In genomic region chr5:121601547-121602299, GRCm38 (mm10) we compare ENCODE assay signal across 8 mouse cellular contexts. TPM values are rescaled to one million over a fixed set of nuclear protein-coding genes. Genes with fewer than 3 reads are reported as not detected.
DNase-seq lines count a peak whose midpoint lies in the region; ATAC-seq and TF ChIP-seq lines count a peak whose summit lies in the region.

No protein-coding gene starts in this region.

- no peak overlapping the region for H3K4me3 ChIP-seq in hindbrain, embryonic 11.5 days (ENCODE audit: low read depth, low read length)
- no peak overlapping the region for H3K4me3 ChIP-seq in hindbrain, embryonic 13.5 days
- H3K4me3 ChIP-seq in intestine, postnatal 0 days (ENCODE audit: low read depth, low read length): no peak overlapping the region
- H3K4me3 ChIP-seq in stomach, embryonic 14.5 days (ENCODE audit: low read depth, low read length): no peak overlapping the region

- H3K4me2 ChIP-seq in hindbrain, embryonic 11.5 days (replicated peaks; ENCODE audit: low read depth, low read length): no peak overlapping the region
- no peak overlapping the region for H3K4me2 ChIP-seq in hindbrain, embryonic 13.5 days
- peak overlapping the region; percentile 41; the same call in 1 of the 2 replicates for H3K4me2 ChIP-seq in intestine, postnatal 0 days (replicated peaks; ENCODE audit: low read depth)
- no peak overlapping the region for H3K4me2 ChIP-seq in stomach, embryonic 14.5 days (replicated peaks; ENCODE audit: low read depth, low read length)

- no peak for ATAC-seq in hindbrain, embryonic 11.5 days (ENCODE audit: low FRiP score)
- no peak for ATAC-seq in hindbrain, embryonic 13.5 days (ENCODE audit: low FRiP score)
- ATAC-seq in intestine, postnatal 0 days: 0 out of 2 replicates have a peak, but pooled peaks have one; percentile 30
- ATAC-seq in stomach, embryonic 14.5 days (ENCODE audit: insufficient number of reproducible peaks, insufficient read depth, low FRiP score, low read depth): peak; percentile 70; the same call in 1 of the 2 replicates

- H3K9me3 ChIP-seq in hindbrain, embryonic 11.5 days (ENCODE audit: control insufficient read depth, low read length): no peaks in the 10 kb centered on the region
- no peaks in the 10 kb centered on the region for H3K9me3 ChIP-seq in hindbrain, embryonic 13.5 days
- H3K9me3 ChIP-seq in intestine, postnatal 0 days (ENCODE audit: control insufficient read depth): no peaks in the 10 kb centered on the region
- H3K9me3 ChIP-seq in stomach, embryonic 14.5 days (ENCODE audit: control insufficient read depth, low read depth, low read length): no peaks in the 10 kb centered on the region

- H3K4me1 ChIP-seq in hindbrain, embryonic 11.5 days (replicated peaks; ENCODE audit: control insufficient read depth, insufficient read depth, low read length): no peaks in the 10 kb centered on the region
- 0 out of 2 replicates have a peak, but pooled peaks cover 4% of the 10 kb centered on the region for H3K4me1 ChIP-seq in hindbrain, embryonic 13.5 days (replicated peaks)
- no peaks in the 10 kb centered on the region; the same call in 1 of the 2 replicates for H3K4me1 ChIP-seq in intestine, postnatal 0 days (replicated peaks; ENCODE audit: control insufficient read depth, insufficient read depth, low read length)
- no peaks in the 10 kb centered on the region for H3K4me1 ChIP-seq in stomach, embryonic 14.5 days (ENCODE audit: control insufficient read depth, insufficient read depth, low read length)

- H3K36me3 ChIP-seq in hindbrain, embryonic 11.5 days (ENCODE audit: control insufficient read depth, insufficient read depth, low read length): no peaks in the 10 kb centered on the region
- no peaks in the 10 kb centered on the region for H3K36me3 ChIP-seq in hindbrain, embryonic 13.5 days
- H3K36me3 ChIP-seq in intestine, postnatal 0 days (ENCODE audit: control insufficient read depth, insufficient read depth): no peaks in the 10 kb centered on the region
- H3K36me3 ChIP-seq in stomach, embryonic 14.5 days (ENCODE audit: control insufficient read depth, insufficient read depth, low read length): no peaks in the 10 kb centered on the region

- peak; percentile 90 for DNase-seq in hindbrain, embryonic 11.5 days (ENCODE audit: low spot score)
- peak; percentile 86 to 93 for DNase-seq in cerebellum, postnatal 25 days
- DNase-seq in gastrocnemius, postnatal 14 days: peak; percentile 93
- peak; percentile 89 for DNase-seq in left cerebral cortex, postnatal 4 days
- DNase-seq in naive thymus-derived CD4-positive, alpha-beta T cell, adult 2 months (ENCODE audit: low read depth): peak; percentile 90

- H3K27me3 ChIP-seq in hindbrain, embryonic 11.5 days (ENCODE audit: control insufficient read depth, insufficient read depth, low read length): no peaks in the 10 kb centered on the region
- no peaks in the 10 kb centered on the region for H3K27me3 ChIP-seq in hindbrain, embryonic 13.5 days
- H3K27me3 ChIP-seq in intestine, postnatal 0 days (replicated peaks; ENCODE audit: control insufficient read depth, insufficient read depth, low read length): no peaks in the 10 kb centered on the region
- H3K27me3 ChIP-seq in stomach, embryonic 14.5 days (ENCODE audit: control insufficient read depth, insufficient read depth, low read length): no peaks in the 10 kb centered on the region

- WGBS in hindbrain, embryonic 11.5 days: 29% methylated on average over 9 of the region's 9 CpGs
- 35% methylated on average over 9 of the region's 9 CpGs for WGBS in hindbrain, embryonic 13.5 days
- WGBS in intestine, postnatal 0 days: 30% methylated on average over 9 of the region's 9 CpGs
- WGBS in stomach, embryonic 14.5 days: 25% methylated on average over 9 of the region's 9 CpGs

- intact Hi-C loops in gastrocnemius, postnatal 14 days (cut with DNase I; ENCODE audit: low total_unique reads): loop anchor here (5.0 kb wide), 1 partner anchor 34 kb away; no protein-coding TSS in a partner anchor
- intact Hi-C loops in left cerebral cortex, postnatal 4 days (cut with DNase I): loop anchor here (5.0 kb wide), 1 partner anchor 39 kb away; no protein-coding TSS in a partner anchor

- no peak overlapping the region for H3K27ac ChIP-seq in hindbrain, embryonic 11.5 days (ENCODE audit: low read depth, low read length)
- H3K27ac ChIP-seq in hindbrain, embryonic 13.5 days: no peak overlapping the region
- H3K27ac ChIP-seq in intestine, postnatal 0 days (ENCODE audit: low read depth, low read length): no peak overlapping the region
- no peak overlapping the region for H3K27ac ChIP-seq in stomach, embryonic 14.5 days (ENCODE audit: low read length)

- peak; percentile 99 for TF ChIP-seq CTCF in intestine, postnatal 0 days (IDR thresholded peaks at IDR 0.05; ENCODE audit: low read depth)

- H3K9ac ChIP-seq in hindbrain, embryonic 11.5 days (ENCODE audit: low read depth, low read length): 0 out of 2 replicates have a peak overlapping the region, but pooled peaks have one; percentile 23
- H3K9ac ChIP-seq in hindbrain, embryonic 13.5 days: no peak overlapping the region
- H3K9ac ChIP-seq in intestine, postnatal 0 days (ENCODE audit: low read depth, low read length): no peak overlapping the region
- H3K9ac ChIP-seq in stomach, embryonic 14.5 days (replicated peaks; ENCODE audit: low read depth, low read length): no peak overlapping the region

RNA-seq across cellular contexts. Expression of gene Aldh2, which starts 8.1 kb away (rescaled TPM):
- 36.0 and 63.3 TPM in 2 replicates for polyA plus RNA-seq in hindbrain, embryonic 11.5 days (2014; fragmentation: Nextera tagmentation; extraction: Ambion mirVana)
- 104 and 109 TPM in 2 replicates for polyA plus RNA-seq in hindbrain, embryonic 13.5 days (2015; fragmentation: Nextera tagmentation; extraction: Ambion mirVana)
- total RNA-seq in gastrocnemius, postnatal 14 days (2021): 100 to 1,000 TPM; 104 to 113 TPM
- polyA plus RNA-seq in intestine, postnatal 0 days (2015; fragmentation: Nextera tagmentation; extraction: Ambion mirVana): 179 and 181 TPM in 2 replicates
- total RNA-seq in left cerebral cortex, postnatal 4 days (2021): 10 to 100 TPM; 87.4 to 90.9 TPM
- 68.4 and 74.6 TPM in 2 replicates for polyA plus RNA-seq in stomach, embryonic 14.5 days (2014; fragmentation: Nextera tagmentation; extraction: Ambion mirVana)

RNA-seq across cellular contexts. Expression of gene Acad12, which starts 17.0 kb away (rescaled TPM):
- 1.8 and 2.8 TPM in 2 replicates for polyA plus RNA-seq in hindbrain, embryonic 11.5 days (2014; fragmentation: Nextera tagmentation; extraction: Ambion mirVana)
- 1.7 and 1.8 TPM in 2 replicates for polyA plus RNA-seq in hindbrain, embryonic 13.5 days (2015; fragmentation: Nextera tagmentation; extraction: Ambion mirVana)
- 10 to 100 TPM; 13.3 to 14.8 TPM for total RNA-seq in gastrocnemius, postnatal 14 days (2021)
- 3.5 and 3.8 TPM in 2 replicates for polyA plus RNA-seq in intestine, postnatal 0 days (2015; fragmentation: Nextera tagmentation; extraction: Ambion mirVana)
- total RNA-seq in left cerebral cortex, postnatal 4 days (2021): 1 to 10 TPM; 3.7 TPM
- polyA plus RNA-seq in stomach, embryonic 14.5 days (2014; fragmentation: Nextera tagmentation; extraction: Ambion mirVana): 2.2 and 2.7 TPM in 2 replicates

RNA-seq across cellular contexts. Expression of gene Mapkapk5, which starts 56.0 kb away (rescaled TPM):
- 61.8 and 66.5 TPM in 2 replicates for polyA plus RNA-seq in hindbrain, embryonic 11.5 days (2014; fragmentation: Nextera tagmentation; extraction: Ambion mirVana)
- 55.0 and 59.7 TPM in 2 replicates for polyA plus RNA-seq in hindbrain, embryonic 13.5 days (2015; fragmentation: Nextera tagmentation; extraction: Ambion mirVana)
- 10 to 100 TPM; 57.3 to 64.1 TPM for total RNA-seq in gastrocnemius, postnatal 14 days (2021)
- 36.7 and 36.9 TPM in 2 replicates for polyA plus RNA-seq in intestine, postnatal 0 days (2015; fragmentation: Nextera tagmentation; extraction: Ambion mirVana)
- 100 to 1,000 TPM in 1 of 2 experiments, 10 to 100 TPM in 1; 99.3 to 102 TPM for total RNA-seq in left cerebral cortex, postnatal 4 days (2021)
- 52.9 and 56.3 TPM in 2 replicates for polyA plus RNA-seq in stomach, embryonic 14.5 days (2014; fragmentation: Nextera tagmentation; extraction: Ambion mirVana)

RNA-seq across cellular contexts. Expression of gene Adam1a, which starts 56.4 kb away (rescaled TPM):
- polyA plus RNA-seq in hindbrain, embryonic 11.5 days (2014; fragmentation: Nextera tagmentation; extraction: Ambion mirVana): 2.1 and 3.8 TPM in 2 replicates
- 3.9 TPM in 2 replicates for polyA plus RNA-seq in hindbrain, embryonic 13.5 days (2015; fragmentation: Nextera tagmentation; extraction: Ambion mirVana)
- 1 to 10 TPM; 1.5 TPM for total RNA-seq in gastrocnemius, postnatal 14 days (2021)
- polyA plus RNA-seq in intestine, postnatal 0 days (2015; fragmentation: Nextera tagmentation; extraction: Ambion mirVana): 0.39 and 0.51 TPM in 2 replicates
- total RNA-seq in left cerebral cortex, postnatal 4 days (2021): 10 to 100 TPM; 17.4 to 18.2 TPM
- 2.2 and 3.3 TPM in 2 replicates for polyA plus RNA-seq in stomach, embryonic 14.5 days (2014; fragmentation: Nextera tagmentation; extraction: Ambion mirVana)

RNA-seq across cellular contexts. Expression of gene Gm42878, which starts 56.4 kb away (rescaled TPM):
- polyA plus RNA-seq in hindbrain, embryonic 11.5 days (2014; fragmentation: Nextera tagmentation; extraction: Ambion mirVana): not detected in 2 replicates
- polyA plus RNA-seq in hindbrain, embryonic 13.5 days (2015; fragmentation: Nextera tagmentation; extraction: Ambion mirVana): not detected in 2 replicates
- total RNA-seq in gastrocnemius, postnatal 14 days (2021): not detected
- polyA plus RNA-seq in intestine, postnatal 0 days (2015; fragmentation: Nextera tagmentation; extraction: Ambion mirVana): not detected in 2 replicates
- total RNA-seq in left cerebral cortex, postnatal 4 days (2021): not detected
- polyA plus RNA-seq in stomach, embryonic 14.5 days (2014; fragmentation: Nextera tagmentation; extraction: Ambion mirVana): 0.87 TPM in 1 of 2 replicates, not detected in the other

Comparison
In these comparisons a context has a peak if more than half of its experiments do, and no peak if none do; other contexts are left out.
1. ATAC-seq: peak in intestine, postnatal 0 days (single experiment) and stomach, embryonic 14.5 days (single experiment); none in hindbrain, embryonic 11.5 days (single experiment) and hindbrain, embryonic 13.5 days (single experiment).
2. Peak in every context shown above with its lines, with median percentiles within 50 percentile points of each other: DNase-seq.